Mouse (Mus musculus): ENCODE measurements around the gene Dusp15. TPM values are rescaled to one million over a fixed set of nuclear protein-coding genes. Genes with fewer than 3 reads are reported as not detected.

Gene Dusp15
- polyA plus RNA-seq (2012; rRNA removed), result 0.21 and 0.48 TPM in 2 replicates

DNA sequence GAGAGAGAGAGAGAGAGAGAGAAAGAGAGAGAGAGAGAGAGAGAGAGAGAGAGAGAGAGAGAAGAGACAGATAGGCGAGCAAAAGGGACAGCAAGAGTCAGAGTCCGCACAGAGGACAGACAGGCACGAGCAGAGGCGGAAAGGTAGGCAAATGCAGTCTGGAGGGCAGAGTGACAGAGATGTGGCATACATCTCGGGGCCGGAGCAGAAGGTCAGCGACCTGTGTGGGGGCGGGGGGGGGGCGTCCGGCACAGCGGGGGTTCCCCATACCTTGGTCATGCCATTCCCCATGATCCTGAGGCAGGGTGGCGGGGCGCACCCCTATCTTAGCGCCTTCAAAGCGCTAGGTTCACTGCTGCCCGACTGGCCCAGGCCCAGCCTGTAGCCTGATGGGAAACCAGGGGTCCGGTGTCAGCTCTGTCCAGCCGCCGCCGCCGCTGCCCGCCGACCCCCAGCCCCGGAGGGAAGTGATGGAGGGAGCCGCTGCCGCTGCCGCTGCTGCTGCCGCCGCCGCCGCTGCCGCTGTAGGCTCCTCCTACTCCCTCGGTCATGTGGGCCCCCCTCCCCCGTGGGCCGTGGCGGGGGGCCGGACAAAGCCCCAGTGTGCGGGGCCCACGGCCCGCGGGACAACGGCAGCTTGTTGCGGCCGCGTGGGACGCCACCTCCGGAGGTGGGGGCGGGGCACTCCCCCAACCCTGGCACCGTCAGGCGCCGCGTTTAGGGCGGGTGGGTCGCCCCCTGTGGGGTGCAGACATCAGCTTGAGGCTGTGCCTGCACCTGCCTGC is at the start of gene Dusp15:
Gene Dusp15, minus strand, starts transcription at position 634 of the 785 bp plus-strand sequence.
- TF ChIP-seq POLR2A (IDR thresholded peaks at IDR 0.05; ENCODE audit: low read depth, low read length), result no peak
- TF ChIP-seq CTCF (IDR thresholded peaks at IDR 0.05; ENCODE audit: extremely low read depth, insufficient read depth, insufficient read length, insufficient replicate concordance), result no peak
- H3K4me1 ChIP-seq (ENCODE audit: control insufficient read depth, insufficient read depth, insufficient read length), result no peaks in the 10 kb centered on the region; the same call in 1 of the 2 replicates
- 3% methylated on average over 52 of the region's 54 CpGs for WGBS
- no peaks in the 10 kb centered on the region for H3K36me3 ChIP-seq (ENCODE audit: control insufficient read depth, insufficient read depth, low read length)
- peaks cover 11% of the 10 kb centered on the region for H3K27me3 ChIP-seq (ENCODE audit: control insufficient read depth, insufficient read depth, low read length)
- H3K27ac ChIP-seq (ENCODE audit: insufficient read depth, low read length), result no peak within 1 kb of the TSS
- no peak for DNase-seq (ENCODE audit: low read depth in 1 of 2, low spot score in 2 of 2)
- H3K4me3 ChIP-seq (ENCODE audit: extremely low read depth, insufficient read depth, insufficient read length), result peak within 1 kb of the TSS; percentile 29; the same call in 1 of the 2 replicates

DNA sequence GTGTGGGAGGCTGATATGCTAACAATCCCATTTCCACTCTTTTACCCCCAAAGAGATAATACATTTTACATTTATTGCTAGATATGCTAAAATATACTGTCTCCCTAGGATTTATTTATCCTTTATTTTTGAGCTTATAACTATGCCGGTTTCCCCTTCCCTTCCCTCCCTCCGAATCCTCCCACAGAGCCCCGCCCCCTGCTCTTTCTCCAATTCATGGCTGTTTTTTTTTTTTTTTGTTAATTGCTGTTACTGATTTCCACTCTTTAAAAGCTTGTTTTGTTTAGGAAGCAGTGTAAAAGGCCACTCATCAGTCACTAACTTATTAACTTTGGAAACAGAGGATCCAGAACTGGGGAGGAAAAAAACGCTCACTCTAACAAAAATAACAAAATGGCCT is 45.5 kb upstream of the Dusp15 start:
- Histone ChIP-seq H3K27me3 (ENCODE audit: control insufficient read depth, insufficient read depth, low read length) (no peaks in the 10 kb centered on the region), H3K27ac (ENCODE audit: insufficient read depth, low read length) (no peak overlapping the region), H3K36me3 (ENCODE audit: control insufficient read depth, insufficient read depth, low read length) (no peaks in the 10 kb centered on the region), H3K4me1 (ENCODE audit: control insufficient read depth, insufficient read depth, insufficient read length) (no peaks in the 10 kb centered on the region), H3K4me3 (ENCODE audit: extremely low read depth, insufficient read depth, insufficient read length) (no peak overlapping the region)
- WGBS, result 85% methylated on average over 4 of the region's 4 CpGs
- no peak for TF ChIP-seq CTCF (IDR thresholded peaks at IDR 0.05; ENCODE audit: extremely low read depth, insufficient read depth, insufficient read length, insufficient replicate concordance)
- TF ChIP-seq POLR2A (IDR thresholded peaks at IDR 0.05; ENCODE audit: low read depth, low read length), result no peak
- DNase-seq (ENCODE audit: low read depth in 1 of 2, low spot score in 2 of 2), result no peak

DNA sequence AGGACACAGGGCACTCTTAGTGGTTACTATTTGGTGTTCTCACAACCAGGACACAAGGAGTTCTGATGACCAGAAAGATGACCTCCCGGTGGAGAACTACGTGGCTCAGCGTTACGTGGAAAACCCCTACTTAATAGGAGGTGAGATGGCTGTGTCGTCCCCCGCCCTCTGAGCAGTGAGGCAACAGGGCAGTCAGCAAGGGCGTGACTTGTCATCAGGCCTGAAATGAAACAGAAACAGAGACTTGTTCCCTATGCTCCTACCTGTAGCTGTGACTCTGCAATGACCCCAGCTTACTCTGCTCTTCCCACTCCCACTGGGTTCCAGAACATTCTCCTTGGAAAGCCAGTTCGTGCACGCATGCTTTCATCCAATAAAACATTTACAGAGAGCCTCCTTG is 40.0 kb upstream of the Dusp15 start:
- TF ChIP-seq CTCF (IDR thresholded peaks at IDR 0.05; ENCODE audit: extremely low read depth, insufficient read depth, insufficient read length, insufficient replicate concordance) (no peak), POLR2A (IDR thresholded peaks at IDR 0.05; ENCODE audit: low read depth, low read length) (no peak)
- H3K36me3 ChIP-seq (ENCODE audit: control insufficient read depth, insufficient read depth, low read length), result no peaks in the 10 kb centered on the region
- no peak overlapping the region for H3K4me3 ChIP-seq (ENCODE audit: extremely low read depth, insufficient read depth, insufficient read length)
- DNase-seq (ENCODE audit: low read depth in 1 of 2, low spot score in 2 of 2), result no peak
- H3K4me1 ChIP-seq (ENCODE audit: control insufficient read depth, insufficient read depth, insufficient read length), result peaks cover 5% of the 10 kb centered on the region; the same call in 1 of the 2 replicates
- H3K27ac ChIP-seq (ENCODE audit: insufficient read depth, low read length), result no peak overlapping the region
- 74% methylated on average over 9 of the region's 9 CpGs for WGBS
- no peaks in the 10 kb centered on the region for H3K27me3 ChIP-seq (ENCODE audit: control insufficient read depth, insufficient read depth, low read length)

DNA sequence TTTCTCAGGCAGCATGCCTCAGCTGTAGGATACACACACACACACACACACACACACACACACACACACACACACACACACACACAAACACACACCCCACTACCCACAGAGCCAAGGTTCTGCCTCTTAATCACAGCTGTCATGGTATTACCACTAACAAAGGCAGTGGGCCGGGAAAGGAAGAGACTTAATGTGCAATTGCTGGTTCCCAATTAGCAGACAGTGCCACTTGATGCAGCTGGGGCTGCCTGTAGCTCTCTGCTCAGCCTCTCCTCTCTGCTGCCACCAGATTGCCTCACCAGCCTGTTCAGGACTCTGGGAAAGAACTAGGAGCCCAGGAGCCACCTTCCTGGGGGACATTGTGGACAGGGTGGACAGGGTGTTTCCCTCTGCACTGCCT is 34.1 kb upstream of the Dusp15 start:
- H3K4me3 ChIP-seq (ENCODE audit: extremely low read depth, insufficient read depth, insufficient read length), result no peak overlapping the region
- DNase-seq (ENCODE audit: low read depth in 1 of 2, low spot score in 2 of 2), result no peak
- H3K27me3 ChIP-seq (ENCODE audit: control insufficient read depth, insufficient read depth, low read length), result no peaks in the 10 kb centered on the region
- TF ChIP-seq CTCF (IDR thresholded peaks at IDR 0.05; ENCODE audit: extremely low read depth, insufficient read depth, insufficient read length, insufficient replicate concordance), result no peak
- no peak for TF ChIP-seq POLR2A (IDR thresholded peaks at IDR 0.05; ENCODE audit: low read depth, low read length)
- WGBS, result 27% methylated on average over 1 of the region's 1 CpGs
- H3K27ac ChIP-seq (ENCODE audit: insufficient read depth, low read length), result no peak overlapping the region
- peaks cover 5% of the 10 kb centered on the region; the same call in 1 of the 2 replicates for H3K4me1 ChIP-seq (ENCODE audit: control insufficient read depth, insufficient read depth, insufficient read length)
- H3K36me3 ChIP-seq (ENCODE audit: control insufficient read depth, insufficient read depth, low read length), result no peaks in the 10 kb centered on the region

DNA sequence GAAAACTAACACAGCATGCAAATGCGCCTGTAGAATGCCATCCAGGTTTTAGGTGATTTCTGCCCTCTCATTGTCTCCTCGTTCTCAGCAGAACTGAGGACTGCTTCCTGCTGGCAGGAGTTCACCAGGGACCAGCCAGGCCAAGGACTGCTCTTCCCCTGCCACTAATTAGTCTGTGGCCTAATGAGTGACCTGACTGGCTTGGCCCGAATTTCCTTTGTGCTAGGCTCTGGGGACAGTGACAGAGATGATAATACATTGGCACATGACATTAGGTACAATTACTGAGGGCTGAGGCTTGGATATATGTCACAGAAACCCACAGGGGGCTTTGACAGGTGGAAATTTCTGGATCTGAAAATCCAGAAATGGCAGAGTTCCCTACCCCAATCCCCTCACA is 25.5 kb upstream of the Dusp15 start:
- no peaks in the 10 kb centered on the region for H3K27me3 ChIP-seq (ENCODE audit: control insufficient read depth, insufficient read depth, low read length)
- no peaks in the 10 kb centered on the region for H3K36me3 ChIP-seq (ENCODE audit: control insufficient read depth, insufficient read depth, low read length)
- no peaks in the 10 kb centered on the region for H3K4me1 ChIP-seq (ENCODE audit: control insufficient read depth, insufficient read depth, insufficient read length)
- H3K27ac ChIP-seq (ENCODE audit: insufficient read depth, low read length), result no peak overlapping the region
- H3K4me3 ChIP-seq (ENCODE audit: extremely low read depth, insufficient read depth, insufficient read length), result no peak overlapping the region
- no peak for TF ChIP-seq CTCF (IDR thresholded peaks at IDR 0.05; ENCODE audit: extremely low read depth, insufficient read depth, insufficient read length, insufficient replicate concordance)
- no peak for TF ChIP-seq POLR2A (IDR thresholded peaks at IDR 0.05; ENCODE audit: low read depth, low read length)
- 73% methylated on average over 3 of the region's 3 CpGs for WGBS
- DNase-seq (ENCODE audit: low read depth in 1 of 2, low spot score in 2 of 2), result no peak

DNA sequence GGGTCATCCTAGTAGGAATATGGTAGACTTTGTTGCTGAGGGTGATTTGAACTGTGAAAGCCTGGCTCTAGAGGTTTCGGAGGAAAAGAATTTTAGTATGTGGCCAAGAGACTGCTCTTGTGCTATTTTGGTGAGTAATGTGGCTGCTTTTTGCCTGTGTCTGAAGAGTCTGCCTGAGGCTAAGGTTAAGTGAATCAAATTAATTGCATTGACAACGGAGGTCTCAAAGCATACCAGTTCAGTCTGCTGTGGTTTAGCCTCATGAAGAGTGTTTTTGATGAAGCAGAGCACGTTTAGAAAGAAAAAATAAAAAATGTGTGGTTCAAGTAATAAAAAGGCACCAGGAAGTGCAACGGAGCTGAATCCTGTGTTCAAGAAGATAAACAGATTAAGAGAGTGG is 14.1 kb upstream of the Dusp15 start:
- 69% methylated on average over 4 of the region's 4 CpGs for WGBS
- no peaks in the 10 kb centered on the region for H3K36me3 ChIP-seq (ENCODE audit: control insufficient read depth, insufficient read depth, low read length)
- H3K27ac ChIP-seq (ENCODE audit: insufficient read depth, low read length), result no peak overlapping the region
- H3K27me3 ChIP-seq (ENCODE audit: control insufficient read depth, insufficient read depth, low read length), result no peaks in the 10 kb centered on the region; the same call in 1 of the 2 replicates
- DNase-seq (ENCODE audit: low read depth in 1 of 2, low spot score in 2 of 2), result no peak
- TF ChIP-seq CTCF (IDR thresholded peaks at IDR 0.05; ENCODE audit: extremely low read depth, insufficient read depth, insufficient read length, insufficient replicate concordance) (no peak), POLR2A (IDR thresholded peaks at IDR 0.05; ENCODE audit: low read depth, low read length) (no peak)
- H3K4me1 ChIP-seq (ENCODE audit: control insufficient read depth, insufficient read depth, insufficient read length), result no peaks in the 10 kb centered on the region
- H3K4me3 ChIP-seq (ENCODE audit: extremely low read depth, insufficient read depth, insufficient read length), result no peak overlapping the region

All from spleen, adult 2 months (tissue).